Mouse (Mus musculus): ENCODE data around the gene Apoe. TPM values are rescaled to one million over a fixed set of nuclear protein-coding genes. Genes with fewer than 3 reads are reported as not detected.

Apoe gene
- total and polyA plus RNA-seq, 2 experiments from 2014 or later: 369 to 471 TPM

DNA sequence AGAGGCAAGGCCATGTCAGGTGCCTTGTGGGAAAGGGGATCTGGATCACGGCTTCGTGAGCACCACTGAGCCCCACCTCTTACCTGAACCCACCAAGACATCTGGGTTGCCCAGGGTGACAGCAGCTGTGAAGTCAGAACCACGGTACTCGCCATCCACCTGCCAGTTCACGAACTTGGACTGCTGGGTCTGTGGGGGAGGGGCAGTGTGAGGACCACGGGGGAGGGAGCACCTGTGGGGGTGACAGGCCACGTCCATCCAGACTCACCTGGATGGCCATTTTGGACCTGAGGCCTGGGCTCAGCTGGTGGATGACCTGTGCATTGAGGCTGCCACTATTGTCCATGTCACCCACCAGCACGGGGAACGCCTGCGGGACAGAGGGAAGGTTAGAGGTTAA, 11.7 kb upstream of the Apoe start:
- no peak for ATAC-seq (ENCODE audit: insufficient read depth, low read depth)
- no peak overlapping the region for H3K4me3 ChIP-seq (ENCODE audit: low read depth, low read length)
- TF ChIP-seq CTCF (IDR thresholded peaks at IDR 0.05; ENCODE audit: low read depth): no peak
- TF ChIP-seq EP300 (IDR thresholded peaks at IDR 0.05; ENCODE audit: low read depth): no peak
- DNase-seq (ENCODE audit: low spot score): no peak
- no peak overlapping the region for H3K4me2 ChIP-seq (ENCODE audit: low read depth, low read length)
- 87% methylated on average over 10 of the region's 10 CpGs for WGBS
- H3K9ac ChIP-seq (replicated peaks; ENCODE audit: low read depth, low read length): no peak overlapping the region
- no peak overlapping the region for H3K27ac ChIP-seq (ENCODE audit: low read depth)
- peaks cover 64% of the 10 kb centered on the region for H3K36me3 ChIP-seq (replicated peaks; ENCODE audit: control insufficient read depth, insufficient read depth, low read length)
- no peaks in the 10 kb centered on the region for H3K9me3 ChIP-seq (replicated peaks; ENCODE audit: control insufficient read depth, low read length)
- no peaks in the 10 kb centered on the region for H3K4me1 ChIP-seq (ENCODE audit: control insufficient read depth, insufficient read depth)
- no peaks in the 10 kb centered on the region for H3K27me3 ChIP-seq (ENCODE audit: control insufficient read depth, insufficient read depth, low read length)

DNA sequence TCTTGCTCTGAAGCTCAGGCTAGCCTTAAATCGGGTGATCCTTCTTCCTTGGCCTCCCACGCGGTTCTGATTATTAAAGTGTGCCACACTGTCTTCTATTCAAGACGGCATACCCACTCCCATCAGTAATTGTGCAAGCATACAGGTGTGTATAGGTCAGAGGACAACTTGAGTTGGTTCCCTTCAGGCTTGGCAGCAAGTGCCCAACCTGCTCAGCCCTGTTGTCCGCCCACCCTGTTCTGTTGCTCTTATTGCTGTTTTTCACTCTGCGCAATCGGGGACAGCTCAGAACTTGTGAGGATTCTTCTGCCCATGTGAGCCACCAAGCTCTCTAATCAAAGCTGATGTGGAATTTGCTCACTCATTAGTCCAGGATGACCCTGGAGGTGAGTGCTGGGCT, 6.3 kb upstream of the Apoe start:
- H3K4me1 ChIP-seq (ENCODE audit: control insufficient read depth, insufficient read depth): peaks cover 11% of the 10 kb centered on the region
- peaks cover 56% of the 10 kb centered on the region for H3K36me3 ChIP-seq (replicated peaks; ENCODE audit: control insufficient read depth, insufficient read depth, low read length)
- no peak for DNase-seq (ENCODE audit: low spot score)
- no peaks in the 10 kb centered on the region for H3K9me3 ChIP-seq (replicated peaks; ENCODE audit: control insufficient read depth, low read length)
- no peak for ATAC-seq (ENCODE audit: insufficient read depth, low read depth)
- H3K27ac ChIP-seq (ENCODE audit: low read depth): no peak overlapping the region
- no peak overlapping the region for H3K4me2 ChIP-seq (ENCODE audit: low read depth, low read length)
- 95% methylated on average over 7 of the region's 7 CpGs for WGBS
- no peaks in the 10 kb centered on the region for H3K27me3 ChIP-seq (ENCODE audit: control insufficient read depth, insufficient read depth, low read length)
- H3K9ac ChIP-seq (replicated peaks; ENCODE audit: low read depth, low read length): no peak overlapping the region
- TF ChIP-seq CTCF (IDR thresholded peaks at IDR 0.05; ENCODE audit: low read depth) (no peak), EP300 (IDR thresholded peaks at IDR 0.05; ENCODE audit: low read depth) (no peak)
- no peak overlapping the region for H3K4me3 ChIP-seq (ENCODE audit: low read depth, low read length)

DNA sequence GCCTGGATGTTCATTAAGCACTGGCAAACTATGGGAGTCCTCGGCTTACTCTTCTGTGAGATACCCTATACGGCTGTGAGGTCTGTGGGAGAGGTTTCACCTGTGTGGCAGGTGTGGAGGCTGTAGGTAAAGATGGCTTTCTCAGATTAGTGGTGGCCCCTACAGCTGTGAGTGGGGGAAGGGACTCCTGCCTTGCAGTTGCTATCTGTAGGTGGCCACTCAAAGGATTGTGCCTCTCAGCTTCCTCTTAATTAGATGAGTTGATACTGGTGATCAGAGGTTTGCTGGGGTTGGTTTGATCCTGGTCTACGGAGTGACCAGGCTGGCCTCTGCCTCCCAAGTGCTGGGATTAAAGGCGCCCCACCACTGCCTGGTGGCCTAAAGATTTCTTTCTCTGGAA, 5.5 kb upstream of the Apoe start:
- 96% methylated on average over 4 of the region's 4 CpGs for WGBS
- TF ChIP-seq EP300 (IDR thresholded peaks at IDR 0.05; ENCODE audit: low read depth) (no peak), CTCF (IDR thresholded peaks at IDR 0.05; ENCODE audit: low read depth) (no peak)
- Histone ChIP-seq H3K36me3 (replicated peaks; ENCODE audit: control insufficient read depth, insufficient read depth, low read length) (peaks cover 50% of the 10 kb centered on the region), H3K4me1 (ENCODE audit: control insufficient read depth, insufficient read depth) (peaks cover 18% of the 10 kb centered on the region), H3K4me2 (ENCODE audit: low read depth, low read length) (no peak overlapping the region), H3K9ac (replicated peaks; ENCODE audit: low read depth, low read length) (no peak overlapping the region), H3K27ac (ENCODE audit: low read depth) (no peak overlapping the region), H3K27me3 (ENCODE audit: control insufficient read depth, insufficient read depth, low read length) (no peaks in the 10 kb centered on the region), H3K4me3 (ENCODE audit: low read depth, low read length) (no peak overlapping the region), H3K9me3 (replicated peaks; ENCODE audit: control insufficient read depth, low read length) (no peaks in the 10 kb centered on the region)
- DNase-seq (ENCODE audit: low spot score): no peak
- ATAC-seq (ENCODE audit: insufficient read depth, low read depth): no peak

DNA sequence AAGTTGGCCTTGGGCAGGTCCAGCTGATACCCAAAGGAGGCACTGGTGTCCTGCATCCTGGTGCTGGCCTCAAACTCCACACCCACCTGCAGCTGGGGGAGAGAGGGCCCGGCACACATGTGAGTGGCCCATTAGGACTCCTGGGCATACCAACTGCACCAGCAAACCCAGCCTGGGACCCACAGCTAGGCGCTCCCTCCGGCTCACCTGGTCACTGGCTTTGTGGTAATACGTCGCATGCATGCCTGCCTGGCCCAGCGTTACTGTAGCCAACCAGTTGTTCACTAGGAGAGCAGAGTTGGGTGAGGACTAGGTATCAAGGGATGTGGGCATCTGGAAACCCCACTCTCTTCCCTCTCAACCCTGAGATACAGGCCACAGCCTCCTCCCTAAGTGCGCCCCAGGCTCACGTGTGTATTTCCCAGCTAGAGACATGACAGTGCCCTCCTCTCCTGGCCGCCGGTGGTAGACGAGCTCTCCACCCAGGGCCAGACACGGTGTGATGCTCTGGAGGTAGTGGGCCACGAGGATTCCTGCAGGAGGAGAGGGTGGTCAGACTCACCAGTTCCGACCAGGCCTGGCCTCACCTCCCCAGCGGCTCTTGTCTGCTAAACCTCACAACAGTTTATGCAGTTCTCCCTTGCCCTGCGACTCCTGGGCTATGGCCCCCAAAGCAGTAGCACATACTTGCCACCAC, 4.0 kb upstream of the Apoe start:
- Histone ChIP-seq H3K27me3 (ENCODE audit: control insufficient read depth, insufficient read depth, low read length) (no peaks in the 10 kb centered on the region), H3K4me1 (ENCODE audit: control insufficient read depth, insufficient read depth) (peaks cover 31% of the 10 kb centered on the region), H3K36me3 (replicated peaks; ENCODE audit: control insufficient read depth, insufficient read depth, low read length) (peaks cover 37% of the 10 kb centered on the region), H3K9ac (replicated peaks; ENCODE audit: low read depth, low read length) (no peak overlapping the region), H3K4me2 (ENCODE audit: low read depth, low read length) (no peak overlapping the region), H3K4me3 (ENCODE audit: low read depth, low read length) (no peak overlapping the region), H3K9me3 (replicated peaks; ENCODE audit: control insufficient read depth, low read length) (no peaks in the 10 kb centered on the region), H3K27ac (ENCODE audit: low read depth) (no peak overlapping the region)
- DNase-seq (ENCODE audit: low spot score) (no peak), ATAC-seq (ENCODE audit: insufficient read depth, low read depth) (no peak)
- 88% methylated on average over 16 of the region's 16 CpGs for WGBS
- TF ChIP-seq CTCF (IDR thresholded peaks at IDR 0.05; ENCODE audit: low read depth) (no peak), EP300 (IDR thresholded peaks at IDR 0.05; ENCODE audit: low read depth) (no peak)

DNA sequence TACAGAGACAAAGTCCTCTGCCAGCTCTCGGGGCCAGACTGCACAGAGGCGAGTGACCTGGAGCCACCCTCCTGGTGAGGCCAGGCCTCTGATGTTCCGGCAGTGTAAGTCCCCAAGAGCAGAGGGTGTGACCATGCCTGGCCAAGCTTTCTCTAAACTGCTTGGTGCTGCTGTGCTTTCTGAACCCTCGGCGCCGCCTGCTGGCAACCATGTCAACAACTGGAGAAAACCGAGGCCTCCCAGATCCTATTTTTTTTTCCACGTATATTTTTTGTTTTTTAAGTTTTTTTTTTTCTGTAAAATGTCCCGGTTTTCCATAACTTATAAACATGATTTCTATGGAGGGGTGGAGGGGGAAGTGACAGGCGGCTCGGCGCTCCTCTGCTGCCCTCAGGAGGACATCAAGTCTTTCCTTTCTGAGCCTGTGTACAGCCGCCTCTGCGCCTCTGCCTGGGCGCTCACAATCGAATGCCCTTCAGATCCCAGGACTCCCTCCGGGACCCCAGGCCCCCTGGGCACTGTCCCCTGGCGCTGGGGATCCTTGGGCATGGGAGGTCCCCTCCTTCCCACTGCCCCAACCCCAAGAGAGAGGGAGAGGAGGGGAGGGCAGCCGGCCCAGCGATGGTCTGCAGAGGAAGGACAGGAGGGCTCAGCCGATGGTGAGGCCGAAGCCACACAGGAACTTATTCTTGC, 2.2 kb upstream of the Apoe start:
- ATAC-seq (ENCODE audit: insufficient read depth, low read depth): peak; percentile 82
- Histone ChIP-seq H3K9ac (replicated peaks; ENCODE audit: low read depth, low read length) (0 out of 2 replicates have a peak overlapping the region, but pooled peaks have one; percentile 21), H3K4me2 (ENCODE audit: low read depth, low read length) (peak overlapping the region; percentile 38), H3K9me3 (replicated peaks; ENCODE audit: control insufficient read depth, low read length) (no peaks in the 10 kb centered on the region), H3K27ac (ENCODE audit: low read depth) (peak overlapping the region; percentile 77), H3K4me1 (ENCODE audit: control insufficient read depth, insufficient read depth) (peaks cover 34% of the 10 kb centered on the region), H3K4me3 (ENCODE audit: low read depth, low read length) (no peak overlapping the region), H3K27me3 (ENCODE audit: control insufficient read depth, insufficient read depth, low read length) (no peaks in the 10 kb centered on the region), H3K36me3 (replicated peaks; ENCODE audit: control insufficient read depth, insufficient read depth, low read length) (peaks cover 30% of the 10 kb centered on the region)
- WGBS: 26% methylated on average over 22 of the region's 22 CpGs
- DNase-seq (ENCODE audit: low spot score): peak; percentile 82
- TF ChIP-seq CTCF (IDR thresholded peaks at IDR 0.05; ENCODE audit: low read depth) (peak; percentile 75), EP300 (IDR thresholded peaks at IDR 0.05; ENCODE audit: low read depth) (no peak)
